Mouse (Mus musculus): ENCODE results near the gene Rab33a. TPM values are rescaled to one million over a fixed set of nuclear protein-coding genes. Genes with fewer than 3 reads are reported as not detected.

Rab33a gene
- 2.4 and 4.5 TPM in 2 replicates for polyA plus RNA-seq (2015; fragmentation: Nextera tagmentation; extraction: Ambion mirVana)

- 35% methylated on average over 33 of the region's 33 CpGs for WGBS
- H3K27ac ChIP-seq, result no peak within 1 kb of the TSS
- H3K9me3 ChIP-seq, result no peaks in the 10 kb centered on the region
- no peaks in the 10 kb centered on the region for H3K27me3 ChIP-seq
- no peaks in the 10 kb centered on the region for H3K36me3 ChIP-seq
- peak within 1 kb of the TSS; percentile 74 for H3K4me2 ChIP-seq
- no peak for ATAC-seq (ENCODE audit: insufficient number of reproducible peaks, low FRiP score, low TSS enrichment, low read depth)
- H3K9ac ChIP-seq, result peak within 1 kb of the TSS; percentile 20; the same call in 1 of the 2 replicates
- peaks cover 7% of the 10 kb centered on the region for H3K4me1 ChIP-seq
- H3K4me3 ChIP-seq, result peak within 1 kb of the TSS; percentile 47
Observed at GRCm38 (mm10) chrX:48518808-48519548, at the start of gene Rab33a. Rab33a (plus strand) TSS chrX:48519285.

GRCm38 (mm10) chrX:48481095-48481494, 38.0 kb upstream of the Rab33a start:
- H3K27me3 ChIP-seq, result no peaks in the 10 kb centered on the region
- H3K27ac ChIP-seq, result no peak overlapping the region
- H3K4me2 ChIP-seq, result no peak overlapping the region
- WGBS, result 63% methylated on average over 4 of the region's 4 CpGs
- no peak for ATAC-seq (ENCODE audit: insufficient number of reproducible peaks, low FRiP score, low TSS enrichment, low read depth)
- no peaks in the 10 kb centered on the region for H3K4me1 ChIP-seq
- no peak overlapping the region for H3K4me3 ChIP-seq
- peaks cover 13% of the 10 kb centered on the region; the same call in 1 of the 2 replicates for H3K36me3 ChIP-seq
- H3K9ac ChIP-seq, result no peak overlapping the region
- H3K9me3 ChIP-seq, result no peaks in the 10 kb centered on the region

GRCm38 (mm10) chrX:48481687-48482086, 37.4 kb upstream of the Rab33a start:
- WGBS, result 80% methylated on average over 7 of the region's 7 CpGs
- no peak overlapping the region for H3K9ac ChIP-seq
- H3K9me3 ChIP-seq, result no peaks in the 10 kb centered on the region
- no peaks in the 10 kb centered on the region for H3K4me1 ChIP-seq
- ATAC-seq (ENCODE audit: insufficient number of reproducible peaks, low FRiP score, low TSS enrichment, low read depth), result no peak
- no peak overlapping the region for H3K27ac ChIP-seq
- no peak overlapping the region for H3K4me2 ChIP-seq
- peaks cover 13% of the 10 kb centered on the region; the same call in 1 of the 2 replicates for H3K36me3 ChIP-seq
- H3K4me3 ChIP-seq, result no peak overlapping the region
- no peaks in the 10 kb centered on the region for H3K27me3 ChIP-seq

- 87% methylated on average over 8 of the region's 8 CpGs for WGBS
Observed at GRCm38 (mm10) chrX:48493763-48494162, 25.3 kb upstream of the Rab33a start.

GRCm38 (mm10) chrX:48513166-48513807, 5.8 kb upstream of the Rab33a start, which contains the start of gene Aifm1:
Aifm1 (minus strand) TSS chrX:48513563.
- ATAC-seq (ENCODE audit: insufficient number of reproducible peaks, low FRiP score, low TSS enrichment, low read depth), result peak; percentile 98
- no peaks in the 10 kb centered on the region for H3K9me3 ChIP-seq
- 20% methylated on average over 45 of the region's 45 CpGs for WGBS
- peak within 1 kb of the TSS; percentile 55 for H3K4me3 ChIP-seq
- no peaks in the 10 kb centered on the region for H3K36me3 ChIP-seq
- no peaks in the 10 kb centered on the region for H3K27me3 ChIP-seq
- no peaks in the 10 kb centered on the region for H3K4me1 ChIP-seq
- H3K9ac ChIP-seq, result peak within 1 kb of the TSS; percentile 37
- no peak within 1 kb of the TSS for H3K27ac ChIP-seq
- peak within 1 kb of the TSS; percentile 47 for H3K4me2 ChIP-seq

More at GRCm38 (mm10) chrX:48493763-48494162, 25.3 kb upstream of the Rab33a start:
- no peak overlapping the region for H3K27ac ChIP-seq
- no peaks in the 10 kb centered on the region for H3K9me3 ChIP-seq
- peaks cover 12% of the 10 kb centered on the region; the same call in 1 of the 2 replicates for H3K36me3 ChIP-seq
- no peak overlapping the region for H3K4me2 ChIP-seq
- no peaks in the 10 kb centered on the region for H3K4me1 ChIP-seq
- H3K9ac ChIP-seq, result no peak overlapping the region
- H3K4me3 ChIP-seq, result no peak overlapping the region
- ATAC-seq (ENCODE audit: insufficient number of reproducible peaks, low FRiP score, low TSS enrichment, low read depth), result no peak
- H3K27me3 ChIP-seq, result no peaks in the 10 kb centered on the region

GRCm38 (mm10) chrX:48513824-48514223, 5.3 kb upstream of the Rab33a start:
- Histone ChIP-seq H3K4me3 (peak overlapping the region; percentile 55), H3K27me3 (no peaks in the 10 kb centered on the region), H3K36me3 (no peaks in the 10 kb centered on the region), H3K9me3 (no peaks in the 10 kb centered on the region), H3K27ac (no peak overlapping the region), H3K4me1 (peaks cover 4% of the 10 kb centered on the region), H3K9ac (0 out of 2 replicates have a peak overlapping the region, but pooled peaks have one; percentile 7), H3K4me2 (peak overlapping the region; percentile 35)
- ATAC-seq (ENCODE audit: insufficient number of reproducible peaks, low FRiP score, low TSS enrichment, low read depth), result no peak
- WGBS, result 26% methylated on average over 13 of the region's 13 CpGs

GRCm38 (mm10) chrX:48518211-48518807, 776 bp upstream of the Rab33a start:
- peak overlapping the region; percentile 47 for H3K4me3 ChIP-seq
- peaks cover 7% of the 10 kb centered on the region for H3K4me1 ChIP-seq
- H3K4me2 ChIP-seq, result peak overlapping the region; percentile 74
- no peaks in the 10 kb centered on the region for H3K36me3 ChIP-seq
- no peak for ATAC-seq (ENCODE audit: insufficient number of reproducible peaks, low FRiP score, low TSS enrichment, low read depth)
- H3K9ac ChIP-seq, result no peak overlapping the region
- H3K27me3 ChIP-seq, result no peaks in the 10 kb centered on the region
- 33% methylated on average over 15 of the region's 15 CpGs for WGBS
- H3K9me3 ChIP-seq, result no peaks in the 10 kb centered on the region
- H3K27ac ChIP-seq, result no peak overlapping the region

- H3K36me3 ChIP-seq, result no peaks in the 10 kb centered on the region
- WGBS, result 30% methylated on average over 20 of the region's 20 CpGs
- peak overlapping the region; percentile 47 for H3K4me3 ChIP-seq
- peak overlapping the region; percentile 20; the same call in 1 of the 2 replicates for H3K9ac ChIP-seq
- H3K9me3 ChIP-seq, result no peaks in the 10 kb centered on the region
- H3K27ac ChIP-seq, result no peak overlapping the region
- H3K4me2 ChIP-seq, result peak overlapping the region; percentile 74
- H3K27me3 ChIP-seq, result no peaks in the 10 kb centered on the region
- H3K4me1 ChIP-seq, result peaks cover 7% of the 10 kb centered on the region
- 0 out of 2 replicates have a peak, but pooled peaks have one; percentile 40 for ATAC-seq (ENCODE audit: insufficient number of reproducible peaks, low FRiP score, low TSS enrichment, low read depth)
Observed at GRCm38 (mm10) chrX:48519549-48520085, 532 bp downstream of the Rab33a start.

- 74% methylated on average over 3 of the region's 3 CpGs for WGBS
- no peaks in the 10 kb centered on the region for H3K9me3 ChIP-seq
- H3K4me2 ChIP-seq, result no peak overlapping the region
- peaks cover 7% of the 10 kb centered on the region for H3K4me1 ChIP-seq
- H3K36me3 ChIP-seq, result no peaks in the 10 kb centered on the region
- H3K27ac ChIP-seq, result no peak overlapping the region
- H3K4me3 ChIP-seq, result no peak overlapping the region
- no peak overlapping the region for H3K9ac ChIP-seq
- no peaks in the 10 kb centered on the region for H3K27me3 ChIP-seq
- no peak for ATAC-seq (ENCODE audit: insufficient number of reproducible peaks, low FRiP score, low TSS enrichment, low read depth)
Observed at GRCm38 (mm10) chrX:48521651-48522050, 2.6 kb downstream of the Rab33a start.

- Histone ChIP-seq H3K4me1 (peaks cover 7% of the 10 kb centered on the region), H3K27ac (no peak overlapping the region), H3K4me2 (no peak overlapping the region), H3K9me3 (no peaks in the 10 kb centered on the region), H3K27me3 (no peaks in the 10 kb centered on the region), H3K36me3 (no peaks in the 10 kb centered on the region), H3K9ac (no peak overlapping the region), H3K4me3 (no peak overlapping the region)
- WGBS, result 68% methylated on average over 3 of the region's 3 CpGs
- ATAC-seq (ENCODE audit: insufficient number of reproducible peaks, low FRiP score, low TSS enrichment, low read depth), result no peak
Observed at GRCm38 (mm10) chrX:48523512-48523911, 4.4 kb downstream of the Rab33a start.

GRCm38 (mm10) chrX:48525332-48525731, 6.2 kb downstream of the Rab33a start:
- Histone ChIP-seq H3K4me1 (no peaks in the 10 kb centered on the region), H3K36me3 (no peaks in the 10 kb centered on the region), H3K27me3 (no peaks in the 10 kb centered on the region), H3K27ac (0 out of 2 replicates have a peak overlapping the region, but pooled peaks have one; percentile 17), H3K9ac (no peak overlapping the region), H3K4me3 (no peak overlapping the region), H3K4me2 (no peak overlapping the region), H3K9me3 (no peaks in the 10 kb centered on the region)
- 70% methylated on average over 1 of the region's 1 CpGs for WGBS
- ATAC-seq (ENCODE audit: insufficient number of reproducible peaks, low FRiP score, low TSS enrichment, low read depth), result no peak
